Mouse (Mus musculus): ENCODE data around the gene 4930556J24Rik.
"Not testable (repeated sequence)": the region's sequence is repeated elsewhere in the genome, so short reads cannot be mapped to it uniquely, and the experiment has no call there.

The 4930556J24Rik gene

DNA sequence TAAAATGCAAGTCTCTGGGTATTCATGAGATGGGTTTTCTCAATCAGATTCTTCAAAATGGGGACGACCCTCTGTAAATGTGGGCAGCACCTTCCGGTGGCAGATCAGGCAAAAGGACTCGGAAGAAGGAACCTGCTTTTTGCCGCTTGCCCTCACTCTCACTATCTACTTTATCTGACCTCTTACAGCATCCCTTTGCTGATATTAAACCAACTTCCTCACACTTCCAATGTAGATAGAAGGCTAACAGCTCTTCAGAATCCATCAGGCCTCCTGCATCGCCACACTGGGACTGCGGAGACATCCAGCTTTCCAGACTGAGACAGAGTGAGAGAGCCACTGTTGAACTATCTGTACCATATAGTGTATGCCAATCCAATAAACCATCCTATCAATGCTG, 53.8 kb downstream of the 4930556J24Rik start:
- in situ Hi-C loops (cut with MboI; ENCODE audit: low sequenced_read_pairs), result no loop called here

DNA sequence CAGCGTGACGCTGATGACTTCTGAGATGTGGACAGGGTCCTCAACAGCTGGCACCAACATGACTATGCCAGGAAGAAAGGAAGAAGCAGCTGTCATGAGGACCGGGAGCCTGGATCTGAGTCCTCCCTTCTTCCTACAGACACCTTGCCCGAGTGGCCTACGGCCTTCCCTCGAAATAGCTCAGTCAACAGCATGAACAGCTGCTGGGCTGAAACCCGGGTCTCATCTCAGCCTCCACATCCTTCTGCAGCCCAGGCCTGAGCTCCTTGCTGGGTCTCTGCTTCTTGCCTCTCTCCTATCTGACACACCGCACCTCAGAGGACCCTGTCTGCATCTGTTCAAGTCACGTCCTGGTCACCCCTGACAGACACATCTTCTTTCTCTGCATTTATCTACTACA, 54.5 kb downstream of the 4930556J24Rik start:
- in situ Hi-C loops (cut with MboI; ENCODE audit: low sequenced_read_pairs), result no loop called here

DNA sequence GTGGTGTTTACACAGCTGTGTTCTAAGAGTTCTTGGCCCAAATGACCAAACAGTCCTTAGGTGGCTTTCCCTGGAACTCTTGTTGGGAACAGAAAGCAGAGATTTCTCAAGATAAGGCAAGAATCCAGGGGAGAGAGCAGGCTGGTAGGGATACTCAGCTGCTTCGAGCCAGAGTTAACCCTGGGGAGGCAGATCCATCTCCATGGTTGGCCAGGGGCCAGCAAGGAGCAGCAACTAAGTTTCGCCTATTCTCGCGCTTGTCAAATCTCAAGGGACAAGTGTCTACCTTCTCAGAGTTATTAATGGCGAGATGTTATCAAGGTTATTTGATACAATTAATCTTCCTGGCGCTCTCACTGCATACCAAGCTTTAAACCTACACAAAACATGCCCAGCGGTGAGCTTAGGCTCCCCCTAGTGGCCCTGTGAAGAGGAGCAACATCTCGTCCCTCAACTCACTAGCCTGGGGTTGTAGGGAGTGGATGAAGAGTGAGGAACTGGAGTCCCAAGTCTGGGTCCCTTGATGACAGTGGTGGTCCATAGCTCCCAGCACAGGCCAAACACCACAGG, 55.2 kb downstream of the 4930556J24Rik start:
- in situ Hi-C loops (cut with MboI; ENCODE audit: low sequenced_read_pairs), result no loop called here

DNA sequence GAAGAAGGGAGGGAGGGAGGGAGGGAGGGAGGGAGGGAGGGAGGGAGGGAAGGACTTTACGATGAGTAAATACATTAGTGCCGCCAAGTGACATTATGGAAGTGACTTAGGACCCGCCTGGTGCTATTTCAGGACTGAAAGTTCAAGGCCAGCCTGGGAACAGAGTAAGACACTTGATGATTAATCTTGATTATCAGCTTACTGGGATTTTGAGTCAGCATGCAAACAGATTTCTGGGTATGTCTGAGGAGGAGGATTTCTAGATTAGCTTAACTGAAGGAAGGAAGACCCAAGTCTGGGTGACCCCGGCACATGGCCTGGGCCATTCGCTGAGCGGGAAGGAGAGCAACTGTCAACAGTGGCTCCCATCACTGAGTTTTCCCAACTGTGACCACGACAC, 56.1 kb downstream of the 4930556J24Rik start:
- in situ Hi-C loops (cut with MboI; ENCODE audit: low sequenced_read_pairs), result no loop called here

- in situ Hi-C loops (cut with MboI; ENCODE audit: low sequenced_read_pairs), result no loop called here
Measured at GRCm38 (mm10) chr11:3918738-3919137, 57.8 kb downstream of the 4930556J24Rik start.

DNA sequence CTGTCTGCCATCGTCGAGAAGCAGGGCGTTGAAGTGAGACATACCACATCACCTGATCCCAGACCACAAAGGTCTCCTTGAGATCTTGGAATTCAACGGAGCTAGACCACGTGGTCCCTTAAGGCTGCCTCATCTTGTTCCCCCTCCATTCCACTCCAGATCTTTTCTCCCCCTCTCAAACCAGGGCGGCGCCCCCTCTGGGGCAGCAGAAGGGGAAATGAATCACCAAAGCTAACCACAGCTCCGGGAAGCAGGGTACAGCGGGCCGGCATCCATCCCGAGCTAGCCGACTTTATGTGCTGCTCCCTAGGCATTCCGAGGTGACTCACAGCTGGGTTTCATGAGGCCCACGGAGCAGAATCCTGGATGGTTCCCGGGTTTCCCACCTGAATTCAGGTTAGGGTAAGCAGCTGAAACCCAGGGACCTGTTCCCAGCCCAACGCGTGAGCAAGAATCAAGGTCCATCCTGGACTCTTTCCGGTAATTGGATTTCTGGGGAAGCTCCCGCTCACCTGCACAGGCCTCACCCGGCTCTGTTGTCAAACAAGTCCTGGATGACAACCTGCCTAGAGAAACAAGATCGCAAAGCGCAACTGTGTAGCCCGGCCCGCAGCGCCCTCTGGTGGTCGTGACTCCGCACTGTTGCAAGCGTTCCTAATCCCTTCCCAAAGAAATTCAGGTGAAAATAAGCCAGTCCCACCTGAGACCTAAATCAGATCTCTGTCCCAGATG, 62.3 kb downstream of the 4930556J24Rik start, which contains the start of gene Slc35e4:
Gene Slc35e4, minus strand, starts transcription at position 556 of the 732 bp plus-strand sequence.
- in situ Hi-C loops (cut with MboI; ENCODE audit: low sequenced_read_pairs), result no loop called here

GRCm38 (mm10) chr11:3913316-3914108, 63.1 kb downstream of the 4930556J24Rik start:
- in situ Hi-C loops (cut with MboI; ENCODE audit: low sequenced_read_pairs), result no loop called here

- in situ Hi-C loops (cut with MboI; ENCODE audit: low sequenced_read_pairs), result no loop called here
Measured at GRCm38 (mm10) chr11:3912875-3913271, 63.7 kb downstream of the 4930556J24Rik start.

GRCm38 (mm10) chr11:3912100-3912874, 64.3 kb downstream of the 4930556J24Rik start:
- in situ Hi-C loops (cut with MboI; ENCODE audit: low sequenced_read_pairs), result no loop called here

- in situ Hi-C loops (cut with MboI; ENCODE audit: low sequenced_read_pairs), result not testable (repeated sequence)
Measured at GRCm38 (mm10) chr11:3911440-3911839, 65.1 kb downstream of the 4930556J24Rik start.

- in situ Hi-C loops (cut with MboI; ENCODE audit: low sequenced_read_pairs), result no loop called here
Measured at GRCm38 (mm10) chr11:3910513-3911310, 65.9 kb downstream of the 4930556J24Rik start.

DNA sequence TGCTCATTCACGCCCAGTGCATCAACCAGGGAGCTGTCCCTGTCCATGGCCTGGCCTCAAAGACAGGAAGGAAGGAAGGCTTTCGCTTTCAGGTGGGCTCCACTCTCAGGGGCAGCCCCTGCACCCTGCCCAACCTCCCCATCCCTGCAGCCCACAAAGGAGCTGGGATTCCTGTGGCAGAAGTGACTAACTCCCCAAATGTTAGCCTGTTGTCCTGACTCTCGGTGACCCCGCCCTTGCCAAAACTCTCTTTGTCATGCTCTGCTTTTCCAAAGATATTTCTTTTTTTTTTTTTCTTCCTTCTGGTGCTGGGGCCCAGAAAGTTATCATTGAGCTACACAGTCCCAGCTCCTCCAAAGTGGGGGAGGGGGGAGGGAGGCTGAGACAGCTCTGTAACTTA, 67.3 kb downstream of the 4930556J24Rik start:
- in situ Hi-C loops (cut with MboI; ENCODE audit: low sequenced_read_pairs), result no loop called here

DNA sequence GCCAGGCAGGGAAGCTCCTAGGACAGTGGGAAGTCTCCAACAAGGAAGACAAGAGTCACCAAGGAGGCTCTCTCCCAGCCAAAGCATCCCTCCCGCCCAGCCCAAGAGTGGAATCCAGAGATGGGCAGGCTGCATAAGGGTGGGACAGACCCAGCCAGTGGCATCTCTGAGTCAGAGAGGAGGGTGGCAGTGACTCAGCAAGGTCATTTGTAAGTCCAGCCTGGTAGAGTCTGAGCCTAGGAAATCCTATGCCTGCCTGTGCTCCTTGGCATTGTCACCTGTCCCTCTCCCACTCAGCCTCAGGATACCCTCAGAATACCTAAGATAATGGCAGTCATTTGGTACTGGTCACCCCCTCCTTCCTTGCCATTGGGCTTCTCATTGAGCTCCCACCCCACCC, 71.1 kb downstream of the 4930556J24Rik start:
- in situ Hi-C loops (cut with MboI; ENCODE audit: low sequenced_read_pairs), result no loop called here

DNA sequence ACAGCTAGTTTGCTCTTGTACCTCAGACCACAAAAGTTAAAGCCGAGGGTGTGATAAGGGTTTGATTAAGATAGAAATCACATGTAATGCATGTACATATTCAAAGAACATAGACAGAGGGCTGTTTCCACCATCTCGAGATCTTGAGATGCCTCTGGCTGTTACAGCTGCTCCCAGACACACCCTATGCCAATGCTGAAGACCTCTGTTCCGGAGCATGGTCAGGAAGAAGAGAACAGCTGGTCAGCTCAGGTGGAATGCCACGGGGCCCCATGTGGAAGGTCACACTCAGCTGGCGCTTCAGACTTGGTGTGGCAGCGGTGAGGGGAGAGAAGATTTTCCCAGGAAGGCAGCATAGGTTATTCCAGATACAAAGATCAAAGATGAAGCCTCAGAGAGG, 71.9 kb downstream of the 4930556J24Rik start:
- in situ Hi-C loops (cut with MboI; ENCODE audit: low sequenced_read_pairs), result no loop called here

- in situ Hi-C loops (cut with MboI; ENCODE audit: low sequenced_read_pairs), result no loop called here
Measured at GRCm38 (mm10) chr11:3903046-3903445, 73.5 kb downstream of the 4930556J24Rik start.

- in situ Hi-C loops (cut with MboI; ENCODE audit: low sequenced_read_pairs), result no loop called here
Measured at GRCm38 (mm10) chr11:3902516-3902915, 74.1 kb downstream of the 4930556J24Rik start.

DNA sequence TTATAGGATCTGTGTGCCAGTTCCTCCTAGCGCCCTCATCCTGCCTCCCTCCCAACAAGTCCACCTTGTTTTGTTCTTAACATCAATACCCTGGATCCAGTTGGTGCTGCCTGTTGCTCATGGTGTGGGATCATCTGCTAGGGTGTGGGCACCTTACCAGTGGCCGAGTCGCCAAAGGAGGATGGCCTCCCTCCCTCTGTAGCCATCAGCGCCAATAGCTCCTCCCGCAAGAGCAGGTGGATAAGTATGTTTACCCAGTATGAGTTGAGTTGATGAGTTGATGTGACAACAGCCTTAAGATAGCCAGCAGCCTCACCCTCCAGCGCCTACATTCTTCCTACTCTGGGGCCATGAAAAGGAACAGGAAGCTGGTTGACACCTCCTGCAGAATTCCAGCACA, 76.3 kb downstream of the 4930556J24Rik start:
- in situ Hi-C loops (cut with MboI; ENCODE audit: low sequenced_read_pairs), result no loop called here

DNA sequence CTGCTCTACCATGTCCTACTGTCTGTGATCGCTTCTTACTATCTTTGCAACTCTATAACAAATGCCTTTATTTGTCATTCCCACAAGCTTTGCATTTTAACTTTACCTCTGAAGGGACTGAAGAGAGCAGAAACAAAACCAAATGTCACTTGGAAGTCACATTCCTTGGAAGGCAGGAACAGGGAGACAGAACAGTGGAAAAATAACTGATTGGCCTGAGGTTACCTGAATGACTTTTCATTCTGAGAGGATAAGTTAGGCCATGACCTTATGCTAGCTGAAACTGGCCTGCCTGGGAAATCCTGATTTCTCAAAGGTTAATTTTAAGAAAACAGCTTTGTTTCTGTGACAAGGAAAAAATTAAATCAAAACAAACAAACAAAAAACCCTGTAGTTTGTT, 80.6 kb downstream of the 4930556J24Rik start:
- in situ Hi-C loops (cut with MboI; ENCODE audit: low sequenced_read_pairs), result no loop called here

DNA sequence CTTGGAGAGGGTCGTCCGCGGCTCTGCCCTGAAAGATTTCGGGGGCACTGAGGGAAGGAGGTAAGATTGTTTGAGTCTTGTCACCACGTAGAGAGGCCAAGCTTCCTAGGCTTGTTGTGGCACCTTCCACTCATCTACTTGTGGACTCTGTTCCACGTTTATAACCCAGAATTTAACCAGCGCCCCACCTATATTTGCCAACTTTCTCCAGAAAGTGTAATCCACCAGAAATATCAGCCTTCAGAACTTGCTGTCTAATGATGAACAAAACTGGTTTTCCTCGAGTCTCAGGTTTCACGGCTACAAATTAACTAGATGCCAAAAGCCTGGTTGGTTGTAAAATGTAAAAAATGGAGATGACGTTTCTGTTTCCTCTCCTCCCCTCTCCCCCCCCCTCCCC, 81.1 kb downstream of the 4930556J24Rik start:
- in situ Hi-C loops (cut with MboI; ENCODE audit: low sequenced_read_pairs), result no loop called here
